Comparison of ENCODE assay signal across 8 mouse cellular contexts in the genomic region with DNA sequence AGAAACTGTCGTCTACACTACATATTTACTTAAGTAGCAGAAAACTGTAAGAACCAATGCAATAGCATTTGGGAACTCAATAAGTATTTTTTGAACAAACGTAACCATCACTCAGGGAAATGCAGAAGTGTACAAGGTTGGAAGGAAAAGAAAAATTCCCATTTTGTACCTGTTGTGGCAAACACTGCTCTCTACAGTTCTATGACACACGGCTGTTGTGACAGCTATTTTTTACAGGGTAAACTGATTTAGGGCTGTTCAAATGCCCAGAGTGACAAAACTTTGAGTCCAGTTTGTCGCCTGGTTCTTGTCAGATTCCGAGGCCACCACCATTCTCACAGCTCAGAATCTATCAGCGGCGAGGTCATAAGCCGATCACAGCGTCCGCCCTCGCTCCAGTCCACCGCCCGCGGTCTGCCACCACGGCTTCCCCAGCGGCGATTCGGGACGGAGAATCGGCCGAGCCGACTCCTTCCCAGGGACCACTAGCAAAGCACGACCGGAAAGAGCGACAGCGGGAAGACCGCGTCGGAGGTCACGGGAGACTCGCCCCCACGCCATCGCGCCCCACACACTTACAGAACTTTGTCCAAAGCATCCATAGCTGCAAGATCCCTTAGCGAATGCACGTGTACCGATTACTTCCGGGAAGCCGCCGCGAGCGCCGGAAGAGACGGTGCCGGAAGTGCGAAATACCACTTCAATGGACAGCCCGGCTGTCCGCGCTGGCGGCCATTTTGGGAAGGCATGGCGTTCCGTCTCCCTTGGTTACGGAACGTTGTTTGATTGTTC. TPM values are rescaled to one million over a fixed set of nuclear protein-coding genes. Genes with fewer than 3 reads are reported as not detected.
DNase-seq lines count a peak whose midpoint lies in the region; ATAC-seq lines count a peak whose summit lies in the region.

Rpf2 (minus strand) TSS at position 663 of the 792 bp plus-strand sequence.

- peaks cover 15% of the 10 kb centered on the region for H3K4me1 ChIP-seq in hindbrain, embryonic 10.5 days (replicated peaks)

- no peaks in the 10 kb centered on the region for H3K9me3 ChIP-seq in hindbrain, embryonic 10.5 days

- H3K27ac ChIP-seq in hindbrain, embryonic 10.5 days = peak within 1 kb of the TSS; percentile 90

- peak; percentile 96 for ATAC-seq in frontal cortex, adult (ENCODE audit: low TSS enrichment)

- DNase-seq in Muller cell, postnatal 12 days (ENCODE audit: inconsistent ontology term) = peak; percentile 83
- DNase-seq in cerebellum, adult 8-10 months = peak; percentile 70
- DNase-seq in hindbrain, embryonic 10.5 days (ENCODE audit: low spot score) = peak; percentile 91
- DNase-seq in layer of hippocampus, postnatal 14 days (ENCODE audit: low spot score in 2 of 2) = peak; percentile 77 to 86
- DNase-seq in lung, postnatal 14 days = peak; percentile 83
- DNase-seq in retina, adult 2 months (ENCODE audit: low read depth, low spot score) = peak; percentile 69
- DNase-seq in thymus, postnatal 36 days = peak; percentile 75 to 80

- H3K27me3 ChIP-seq in hindbrain, embryonic 10.5 days (ENCODE audit: insufficient read depth, poor library complexity, severe bottlenecking) = no peaks in the 10 kb centered on the region

- H3K36me3 ChIP-seq in hindbrain, embryonic 10.5 days = peaks cover 72% of the 10 kb centered on the region

- under 1% methylated on average over 54 of the region's 54 CpGs for WGBS in hindbrain, embryonic 10.5 days

- peak within 1 kb of the TSS; percentile 77 for H3K4me3 ChIP-seq in hindbrain, embryonic 10.5 days

RNA-seq across cellular contexts. Expression of gene Rpf2, which starts in this region (rescaled TPM):
- polyA plus RNA-seq in hindbrain, embryonic 10.5 days (2016; fragmentation: Nextera tagmentation; extraction: Ambion mirVana) = 74.8 and 91.8 TPM in 2 replicates
- total RNA-seq in layer of hippocampus, postnatal 14 days (2021) = 10 to 100 TPM; 24.5 to 26.3 TPM

Comparison
In these comparisons a context has a peak if more than half of its experiments do, and no peak if none do; other contexts are left out.
1. Peak in every context shown above with its lines: DNase-seq, ATAC-seq, H3K4me3 ChIP-seq and H3K27ac ChIP-seq.